Mouse (Mus musculus): ENCODE data around the gene Gm11554. TPM values are rescaled to one million over a fixed set of nuclear protein-coding genes. Genes with fewer than 3 reads are reported as not detected.

Gene Gm11554
- polyA plus RNA-seq, 1 experiment from 2014 or later, result not detected

GRCm38 (mm10) chr11:99768410-99768809 lies 35.8 kb downstream of the Gm11554 start:
- Histone ChIP-seq H3K27me3 (replicated peaks) (no peaks in the 10 kb centered on the region), H3K9ac (no peak overlapping the region), H3K4me2 (no peak overlapping the region), H3K27ac (no peak overlapping the region), H3K4me3 (replicated peaks) (no peak overlapping the region), H3K4me1 (no peaks in the 10 kb centered on the region), H3K36me3 (no peaks in the 10 kb centered on the region), H3K9me3 (no peaks in the 10 kb centered on the region)
- ATAC-seq (ENCODE audit: insufficient read depth, low FRiP score, low read depth), result no peak
- WGBS, result 62% methylated on average over 2 of the region's 2 CpGs

- no peaks in the 10 kb centered on the region for H3K4me1 ChIP-seq
- H3K9ac ChIP-seq, result no peak overlapping the region
- no peaks in the 10 kb centered on the region for H3K9me3 ChIP-seq
- H3K4me2 ChIP-seq, result no peak overlapping the region
- no peak overlapping the region for H3K4me3 ChIP-seq (replicated peaks)
- no peaks in the 10 kb centered on the region for H3K27me3 ChIP-seq (replicated peaks)
- no peak overlapping the region for H3K27ac ChIP-seq
- no peak for ATAC-seq (ENCODE audit: insufficient read depth, low FRiP score, low read depth)
- no peaks in the 10 kb centered on the region for H3K36me3 ChIP-seq
- WGBS, result 77% methylated on average over 1 of the region's 1 CpGs
Measured at GRCm38 (mm10) chr11:99758877-99759276, 45.4 kb downstream of the Gm11554 start.

Other genes with a start within 250 kb of the Gm11554 start
- gene Krtap3-2, start 247.6 kb downstream of the Gm11554 start, polyA plus RNA-seq (2015; fragmentation: Nextera tagmentation; extraction: Ambion mirVana), result not detected in 2 replicates
- gene Gm11939, start 245.0 kb downstream of the Gm11554 start, polyA plus RNA-seq (2015; fragmentation: Nextera tagmentation; extraction: Ambion mirVana), result not detected in 2 replicates
- not detected in 2 replicates for gene Krtap3-1, start 237.8 kb downstream of the Gm11554 start, polyA plus RNA-seq (2015; fragmentation: Nextera tagmentation; extraction: Ambion mirVana)
- not detected in 2 replicates for gene Krtap1-5, start 223.4 kb downstream of the Gm11554 start, polyA plus RNA-seq (2015; fragmentation: Nextera tagmentation; extraction: Ambion mirVana)
- not detected in 2 replicates for gene Krtap1-4, start 220.8 kb downstream of the Gm11554 start, polyA plus RNA-seq (2015; fragmentation: Nextera tagmentation; extraction: Ambion mirVana)
- gene Krtap1-3, start 213.1 kb downstream of the Gm11554 start, polyA plus RNA-seq (2015; fragmentation: Nextera tagmentation; extraction: Ambion mirVana), result not detected in 2 replicates
- gene Krtap9-3, start 206.3 kb downstream of the Gm11554 start, polyA plus RNA-seq (2015; fragmentation: Nextera tagmentation; extraction: Ambion mirVana), result not detected in 2 replicates
- gene Gm11938, start 201.1 kb downstream of the Gm11554 start, polyA plus RNA-seq (2015; fragmentation: Nextera tagmentation; extraction: Ambion mirVana), result not detected in 2 replicates
- gene Gm11937, start 194.3 kb downstream of the Gm11554 start, polyA plus RNA-seq (2015; fragmentation: Nextera tagmentation; extraction: Ambion mirVana), result not detected in 2 replicates
- gene Krtap2-4, start 189.6 kb downstream of the Gm11554 start, polyA plus RNA-seq (2015; fragmentation: Nextera tagmentation; extraction: Ambion mirVana), result not detected in 2 replicates
- gene Gm11562, start 184.0 kb downstream of the Gm11554 start, polyA plus RNA-seq (2015; fragmentation: Nextera tagmentation; extraction: Ambion mirVana), result not detected in 2 replicates
- not detected in 2 replicates for gene Krtap4-1, start 176.2 kb downstream of the Gm11554 start, polyA plus RNA-seq (2015; fragmentation: Nextera tagmentation; extraction: Ambion mirVana)
- gene Krtap4-2, start 169.4 kb downstream of the Gm11554 start, polyA plus RNA-seq (2015; fragmentation: Nextera tagmentation; extraction: Ambion mirVana), result not detected in 2 replicates
- gene Krtap4-7, start 160.4 kb downstream of the Gm11554 start, polyA plus RNA-seq (2015; fragmentation: Nextera tagmentation; extraction: Ambion mirVana), result not detected in 2 replicates
- not detected in 2 replicates for gene Gm11555, start 154.2 kb downstream of the Gm11554 start, polyA plus RNA-seq (2015; fragmentation: Nextera tagmentation; extraction: Ambion mirVana)
- not detected in 2 replicates for gene Gm11563, start 145.5 kb downstream of the Gm11554 start, polyA plus RNA-seq (2015; fragmentation: Nextera tagmentation; extraction: Ambion mirVana)
- not detected in 2 replicates for gene Krtap4-6, start 138.5 kb downstream of the Gm11554 start, polyA plus RNA-seq (2015; fragmentation: Nextera tagmentation; extraction: Ambion mirVana)
- not detected in 2 replicates for gene Gm14190, start 113.7 kb downstream of the Gm11554 start, polyA plus RNA-seq (2015; fragmentation: Nextera tagmentation; extraction: Ambion mirVana)
- gene Gm14180, start 70.2 kb downstream of the Gm11554 start, polyA plus RNA-seq (2015; fragmentation: Nextera tagmentation; extraction: Ambion mirVana), result not detected in 2 replicates
- gene Gm11595, start 31.5 kb downstream of the Gm11554 start, polyA plus RNA-seq (2015; fragmentation: Nextera tagmentation; extraction: Ambion mirVana), result not detected in 2 replicates
- not detected in 2 replicates for gene Krtap4-8, start 23.7 kb downstream of the Gm11554 start, polyA plus RNA-seq (2015; fragmentation: Nextera tagmentation; extraction: Ambion mirVana)
- gene Krtap4-9, start 19.2 kb downstream of the Gm11554 start, polyA plus RNA-seq (2015; fragmentation: Nextera tagmentation; extraction: Ambion mirVana), result not detected in 2 replicates
- gene Gm11596, start 11.0 kb downstream of the Gm11554 start, polyA plus RNA-seq (2015; fragmentation: Nextera tagmentation; extraction: Ambion mirVana), result not detected in 2 replicates
- not detected in 2 replicates for gene Gm11569, start 5.5 kb downstream of the Gm11554 start, polyA plus RNA-seq (2015; fragmentation: Nextera tagmentation; extraction: Ambion mirVana)
- gene Krtap4-13, start 5.4 kb upstream of the Gm11554 start, polyA plus RNA-seq (2015; fragmentation: Nextera tagmentation; extraction: Ambion mirVana), result not detected in 2 replicates
- not detected in 2 replicates for gene Gm11564, start 11.2 kb upstream of the Gm11554 start, polyA plus RNA-seq (2015; fragmentation: Nextera tagmentation; extraction: Ambion mirVana)
- gene 2300003K06Rik, start 33.6 kb upstream of the Gm11554 start, polyA plus RNA-seq (2015; fragmentation: Nextera tagmentation; extraction: Ambion mirVana), result not detected in 2 replicates
- not detected in 2 replicates for gene Krtap4-16, start 47.2 kb upstream of the Gm11554 start, polyA plus RNA-seq (2015; fragmentation: Nextera tagmentation; extraction: Ambion mirVana)
- gene Gm11568, start 53.5 kb upstream of the Gm11554 start, polyA plus RNA-seq (2015; fragmentation: Nextera tagmentation; extraction: Ambion mirVana), result not detected in 2 replicates
- not detected in 2 replicates for gene Gm11559, start 60.0 kb upstream of the Gm11554 start, polyA plus RNA-seq (2015; fragmentation: Nextera tagmentation; extraction: Ambion mirVana)
- not detected in 2 replicates for gene Krtap9-1, start 68.9 kb upstream of the Gm11554 start, polyA plus RNA-seq (2015; fragmentation: Nextera tagmentation; extraction: Ambion mirVana)
- gene Gm11567, start 74.7 kb upstream of the Gm11554 start, polyA plus RNA-seq (2015; fragmentation: Nextera tagmentation; extraction: Ambion mirVana), result not detected in 2 replicates
- gene Krtap31-1, start 103.5 kb upstream of the Gm11554 start, polyA plus RNA-seq (2015; fragmentation: Nextera tagmentation; extraction: Ambion mirVana), result not detected in 2 replicates
- not detected in 2 replicates for gene Gm11565, start 110.3 kb upstream of the Gm11554 start, polyA plus RNA-seq (2015; fragmentation: Nextera tagmentation; extraction: Ambion mirVana)
- gene Krtap31-2, start 131.8 kb upstream of the Gm11554 start, polyA plus RNA-seq (2015; fragmentation: Nextera tagmentation; extraction: Ambion mirVana), result not detected in 2 replicates
- gene Krtap9-5, start 144.0 kb upstream of the Gm11554 start, polyA plus RNA-seq (2015; fragmentation: Nextera tagmentation; extraction: Ambion mirVana), result not detected in 2 replicates
- not detected in 2 replicates for gene Krtap29-1, start 174.6 kb upstream of the Gm11554 start, polyA plus RNA-seq (2015; fragmentation: Nextera tagmentation; extraction: Ambion mirVana)
- gene Krtap16-1, start 182.2 kb upstream of the Gm11554 start, polyA plus RNA-seq (2015; fragmentation: Nextera tagmentation; extraction: Ambion mirVana), result not detected in 2 replicates
- 0.30 TPM in 1 of 2 replicates, not detected in the other for gene Krtap17-1, start 189.5 kb upstream of the Gm11554 start, polyA plus RNA-seq (2015; fragmentation: Nextera tagmentation; extraction: Ambion mirVana)
- 0.15 and 0.35 TPM in 2 replicates for gene Krt33a, start 211.8 kb upstream of the Gm11554 start, polyA plus RNA-seq (2015; fragmentation: Nextera tagmentation; extraction: Ambion mirVana)
- not detected in 2 replicates for gene Krt33b, start 225.4 kb upstream of the Gm11554 start, polyA plus RNA-seq (2015; fragmentation: Nextera tagmentation; extraction: Ambion mirVana)
- 0.41 and 0.91 TPM in 2 replicates for gene Krt34, start 237.1 kb upstream of the Gm11554 start, polyA plus RNA-seq (2015; fragmentation: Nextera tagmentation; extraction: Ambion mirVana)
- 0.46 and 0.69 TPM in 2 replicates for gene Krt31, start 246.1 kb upstream of the Gm11554 start, polyA plus RNA-seq (2015; fragmentation: Nextera tagmentation; extraction: Ambion mirVana)

Measured in stomach, embryonic 15.5 days (tissue).